Mouse (Mus musculus) lung, adult 2 months (tissue): ENCODE data around the gene Zdhhc12.
"Not testable (repeated sequence)": the region's sequence is repeated elsewhere in the genome, so short reads cannot be mapped to it uniquely, and the experiment has no call there.

Experiments
- CTCF ChIP-seq: fragments of 200-500 bp; IDR thresholded peaks from 2 replicates; pipeline ENCODE4 v1.5.1; 2011; ENCODE audit warnings: mild to moderate bottlenecking, low read length, control low read depth; ENCODE audit not compliant: insufficient read depth
- POLR2A ChIP-seq: fragments of 200-500 bp; IDR thresholded peaks from 2 replicates; pipeline ENCODE4 v1.6.1; 2011; ENCODE audit warnings: low read depth, mild to moderate bottlenecking, control low read depth, low read length, borderline replicate concordance; ENCODE audit errors: extremely low read depth

DNA sequence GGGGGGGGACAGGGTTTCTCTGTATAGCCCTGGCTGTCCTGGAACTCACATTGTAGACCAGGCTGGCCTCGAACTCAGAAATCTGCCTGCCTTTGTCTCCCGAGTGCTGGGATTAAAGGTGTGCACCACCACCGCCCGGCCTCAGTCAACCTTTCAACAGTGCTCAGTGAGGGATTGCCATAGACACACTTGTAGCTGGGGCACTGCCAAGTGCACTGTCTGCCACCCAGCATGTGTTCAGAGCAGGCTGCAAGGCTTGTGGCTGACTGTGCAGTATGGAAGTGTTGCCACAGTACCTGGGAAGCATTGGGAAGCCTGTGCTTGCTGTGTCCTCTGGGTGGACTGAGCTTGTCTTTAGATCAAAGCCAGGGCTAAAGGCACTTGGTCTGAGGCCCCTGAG, 46.6 kb upstream of the Zdhhc12 start:
- not testable (repeated sequence) for TF ChIP-seq POLR2A, CTCF
